Mouse (Mus musculus) adrenal gland, postnatal 25 days (tissue): ENCODE results near the gene Lrmda. TPM values are rescaled to one million over a fixed set of nuclear protein-coding genes. Genes with fewer than 3 reads are reported as not detected.
"Not testable (repeated sequence)": the region's sequence is repeated elsewhere in the genome, so short reads cannot be mapped to it uniquely, and the experiment has no call there.

ENCODE experiments used
- DNase-seq: peaks from one replicate; pipeline ENCODE4 v3.0.0; 2021; ENCODE audit warnings: mixed read lengths
- total RNA-seq: library from RNA; stranded (reverse); gene quantifications from 2 replicates; pipeline ENCODE4 v1.2.3, GENCODE M21; 2021

The Lrmda gene
- total RNA-seq, 1 experiment from 2014 or later, result 5.6 TPM

DNA sequence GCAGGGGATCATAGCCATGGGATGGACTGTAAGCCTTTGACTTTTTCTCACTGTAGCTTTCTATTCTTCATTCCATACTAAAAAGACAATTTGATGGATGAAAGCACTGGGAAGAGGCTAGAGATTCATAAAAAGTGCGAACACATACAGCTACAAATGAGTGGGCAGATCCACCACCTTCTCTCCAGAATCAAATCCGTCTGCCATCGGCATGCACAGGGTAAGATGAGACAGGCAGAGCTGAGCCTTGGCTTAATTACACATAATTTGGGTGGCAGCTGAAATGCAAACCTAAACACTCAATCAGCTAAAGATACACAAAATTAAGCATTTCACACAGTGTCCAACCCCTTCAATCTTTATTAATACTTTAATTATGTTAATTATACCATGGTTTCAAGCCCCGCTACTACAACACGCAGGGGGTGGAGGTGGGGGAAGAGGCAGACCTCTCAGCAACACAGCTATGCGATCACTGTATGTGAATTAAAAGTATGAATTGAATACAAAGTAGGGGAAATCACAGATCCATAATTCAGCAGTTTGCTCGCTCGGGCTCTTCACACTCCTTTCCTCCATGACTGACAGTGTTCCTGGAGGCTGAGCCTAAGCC, 709.2 kb downstream of the Lrmda start:
- no peak for DNase-seq

DNA sequence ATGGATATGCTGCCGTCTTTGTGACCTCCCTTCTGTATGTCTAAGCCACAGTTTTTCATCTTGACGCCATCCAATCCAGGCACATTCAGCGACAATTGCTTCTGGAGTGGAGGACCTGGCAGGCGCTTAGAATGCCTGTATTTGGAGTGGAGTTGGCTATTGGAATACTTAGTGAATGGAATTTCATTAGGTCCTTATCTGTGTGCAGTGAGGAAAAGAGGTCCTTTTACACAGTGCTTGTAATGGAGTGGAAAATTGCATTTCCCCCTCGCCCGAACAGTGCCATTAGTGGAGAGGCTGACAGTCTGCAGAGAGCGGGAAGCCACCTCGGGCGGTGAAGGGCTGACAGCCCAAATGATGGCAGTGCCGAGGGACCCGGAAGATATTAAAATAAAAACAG, 719.1 kb downstream of the Lrmda start:
- DNase-seq, result no peak

DNA sequence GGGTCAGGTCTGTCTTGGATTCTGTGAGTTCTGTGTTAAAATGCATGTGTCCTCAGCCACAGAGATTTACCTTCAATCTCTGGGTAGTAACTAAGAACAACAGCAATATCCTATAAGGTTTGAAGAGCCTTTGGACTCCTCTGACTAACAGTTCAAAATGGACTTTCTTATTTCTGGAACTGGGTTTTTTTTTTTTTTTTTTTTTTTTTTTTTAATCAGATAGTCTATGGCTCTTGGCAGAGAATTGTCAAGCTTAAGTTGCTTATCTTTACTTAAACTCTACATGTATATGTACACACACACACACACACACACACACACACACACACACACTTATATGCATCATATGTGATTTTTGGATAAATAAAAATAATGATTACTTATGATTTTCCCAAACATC, 723.0 kb downstream of the Lrmda start:
- no peak for DNase-seq

DNA sequence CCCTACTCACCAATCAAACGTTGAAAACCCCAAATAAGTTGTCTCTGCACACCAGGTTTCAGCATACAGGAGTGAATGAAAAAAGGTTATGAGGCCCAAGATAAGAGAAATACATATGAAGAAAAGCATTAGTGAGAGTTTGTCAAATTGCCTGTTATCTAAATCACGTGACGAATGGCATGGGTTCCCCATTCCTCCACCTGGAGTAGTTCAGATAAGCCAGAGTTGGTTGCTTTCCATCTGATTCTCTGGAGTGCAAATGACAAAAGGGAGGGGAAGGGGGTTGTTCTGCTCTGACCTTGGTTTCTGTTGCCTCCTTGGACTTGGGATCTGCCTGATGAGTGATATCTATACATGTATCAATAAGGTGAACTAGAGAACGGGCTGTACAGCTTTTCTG, 723.8 kb downstream of the Lrmda start:
- DNase-seq, result no peak

- no peak for DNase-seq
These were observed 725.2 kb downstream of the Lrmda start for GRCm38 (mm10) chr14:22744701-22745100.

GRCm38 (mm10) chr14:22745263-22745881, 725.9 kb downstream of the Lrmda start:
- DNase-seq, result no peak

DNA sequence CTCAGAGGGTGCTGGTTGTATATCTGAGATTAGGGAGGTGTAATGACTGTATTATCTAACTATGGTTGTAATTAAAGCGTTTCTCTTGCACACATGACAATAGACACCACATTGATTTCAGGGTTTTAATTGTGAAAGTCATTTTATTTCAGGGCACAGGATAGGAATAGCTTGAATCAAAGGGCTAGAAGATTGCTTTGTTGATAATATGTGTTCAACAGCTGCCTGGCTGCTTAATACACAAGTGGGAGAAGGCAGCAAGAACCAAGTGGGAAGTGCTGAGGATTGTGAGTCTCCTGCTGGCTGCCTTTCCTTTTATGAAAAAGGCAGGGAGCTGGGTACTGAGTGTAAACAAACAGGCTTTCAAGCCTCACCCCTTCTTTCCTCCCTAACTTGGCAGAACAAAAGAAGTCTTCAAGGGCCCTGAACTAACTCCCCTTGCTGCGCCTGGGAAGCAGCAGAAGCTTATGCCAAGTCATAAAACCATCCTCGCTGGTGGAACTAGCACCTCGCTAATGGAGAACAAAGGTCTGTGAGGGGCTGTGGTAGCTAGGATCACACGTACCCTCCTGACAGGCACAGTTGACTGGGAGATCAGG, 726.5 kb downstream of the Lrmda start:
- no peak for DNase-seq

DNA sequence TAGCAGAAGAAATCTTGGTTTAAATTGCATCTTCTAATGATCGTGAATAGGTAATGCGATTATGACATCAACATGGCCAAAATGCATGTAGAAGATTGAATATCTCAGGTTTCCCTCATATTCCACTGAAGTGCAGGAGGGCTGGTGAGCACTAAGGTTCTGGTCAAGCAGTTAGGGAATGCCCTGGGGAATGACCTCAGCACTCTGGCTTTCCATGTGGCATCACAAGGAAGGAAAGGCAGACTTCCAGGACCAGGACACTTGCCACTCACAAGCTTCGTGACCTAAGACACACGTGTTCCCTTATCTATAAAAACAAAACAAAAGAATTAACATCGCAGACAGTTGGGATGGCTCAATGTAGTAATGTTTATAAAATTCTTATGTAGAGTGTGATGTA, 728.3 kb downstream of the Lrmda start:
- no peak for DNase-seq

- DNase-seq, result peak; percentile 16
These were observed 730.9 kb downstream of the Lrmda start for GRCm38 (mm10) chr14:22750409-22750808.

- DNase-seq, result no peak
These were observed 731.8 kb downstream of the Lrmda start for GRCm38 (mm10) chr14:22751290-22751689.

DNA sequence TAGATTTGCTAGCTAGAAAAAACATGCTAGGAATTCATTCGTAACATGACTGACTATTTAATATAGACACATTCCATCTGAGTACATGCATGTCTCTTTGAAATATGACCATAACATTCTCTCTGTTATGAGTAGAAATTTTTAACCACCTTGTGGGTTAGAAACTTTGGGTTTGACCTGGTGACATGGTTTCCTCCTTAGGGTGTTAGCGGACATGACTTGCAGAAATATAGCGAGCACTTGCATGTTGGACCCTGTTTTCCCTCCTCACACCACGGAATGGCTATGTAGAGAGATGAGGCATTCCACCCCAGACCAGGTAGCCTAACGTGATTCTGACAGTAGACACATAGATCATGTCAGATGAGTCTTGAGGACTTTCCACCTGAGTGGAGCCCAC, 735.1 kb downstream of the Lrmda start:
- no peak for DNase-seq

- DNase-seq, result no peak
These were observed 738.0 kb downstream of the Lrmda start for GRCm38 (mm10) chr14:22757493-22757892.

DNA sequence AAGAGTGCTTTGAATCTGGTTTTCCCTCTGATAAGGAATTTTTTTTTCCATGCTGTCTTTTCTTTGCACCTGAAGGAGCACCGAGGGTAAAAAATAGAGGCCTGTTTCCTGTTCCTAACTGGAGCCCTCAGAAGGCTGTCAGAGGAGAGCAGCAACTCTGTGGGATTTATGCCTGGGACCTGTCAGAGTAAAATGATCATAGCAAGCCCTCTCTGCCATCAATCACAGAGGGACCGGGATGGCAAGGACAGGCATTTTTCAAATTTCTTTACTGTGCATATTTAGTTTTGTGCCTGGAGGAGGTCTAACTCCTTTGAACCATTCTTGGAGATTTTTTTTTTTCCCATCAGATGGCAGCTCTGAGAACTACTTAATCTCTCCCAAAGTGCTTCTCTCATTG, 739.7 kb downstream of the Lrmda start:
- no peak for DNase-seq

- DNase-seq, result no peak
These were observed 740.2 kb downstream of the Lrmda start for GRCm38 (mm10) chr14:22759673-22760072.

DNA sequence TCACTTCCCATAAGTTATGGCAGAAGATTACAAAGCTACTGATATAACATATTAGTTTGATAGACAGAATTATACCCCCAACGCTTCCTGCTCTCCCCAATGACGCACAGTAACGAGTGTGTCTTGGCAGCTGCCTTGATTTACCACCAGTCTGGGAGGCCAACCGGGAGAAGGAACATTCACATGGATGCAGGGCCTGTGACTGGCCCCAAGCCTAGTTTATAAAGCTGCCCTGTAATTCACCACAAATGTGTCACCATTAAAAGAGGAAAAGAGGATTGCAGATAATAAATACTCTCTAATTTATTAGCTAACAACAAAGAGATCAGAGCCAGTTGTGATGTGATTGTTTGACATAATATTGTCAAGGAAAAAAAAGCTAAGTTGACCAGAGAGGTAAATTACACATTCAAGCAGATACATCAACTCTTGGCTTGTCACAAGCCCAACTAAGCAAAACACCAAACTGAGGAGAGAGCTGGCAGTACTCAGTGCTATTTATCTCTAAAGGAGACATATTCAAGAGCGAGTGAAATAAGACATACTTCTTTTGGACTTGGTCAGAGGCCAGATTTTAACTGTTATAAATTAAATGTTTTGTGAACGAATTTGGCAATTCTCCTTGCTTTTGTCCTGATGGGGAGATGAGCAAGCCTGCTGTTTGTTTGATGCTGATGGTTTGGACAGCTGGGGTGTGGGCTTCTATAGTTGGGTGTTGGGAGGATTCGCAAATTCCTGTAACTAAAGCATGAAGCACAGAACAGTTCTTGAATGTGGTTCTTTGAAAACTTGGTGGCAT, 740.9 kb downstream of the Lrmda start:
- no peak for DNase-seq

DNA sequence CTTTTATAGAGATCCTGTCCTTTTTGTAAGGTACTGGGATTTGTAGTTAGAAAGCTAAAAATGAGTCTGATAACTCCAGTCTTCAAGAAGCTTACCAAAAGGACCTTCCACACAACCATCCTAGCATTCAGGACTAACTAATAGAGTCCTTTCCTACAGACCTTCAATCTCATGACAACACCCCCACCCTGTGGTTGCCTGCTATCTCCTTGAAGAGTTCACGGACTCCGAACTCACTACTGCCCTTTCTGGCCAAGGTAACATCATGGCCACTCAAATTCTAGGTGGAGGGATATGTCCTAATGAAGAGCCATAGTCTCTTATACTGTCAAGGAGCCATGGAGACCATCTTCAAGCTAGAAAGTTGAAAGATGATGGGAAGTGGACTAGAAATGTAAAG, 762.2 kb downstream of the Lrmda start:
- DNase-seq, result no peak

GRCm38 (mm10) chr14:22782365-22782764, 762.9 kb downstream of the Lrmda start:
- no peak for DNase-seq

DNA sequence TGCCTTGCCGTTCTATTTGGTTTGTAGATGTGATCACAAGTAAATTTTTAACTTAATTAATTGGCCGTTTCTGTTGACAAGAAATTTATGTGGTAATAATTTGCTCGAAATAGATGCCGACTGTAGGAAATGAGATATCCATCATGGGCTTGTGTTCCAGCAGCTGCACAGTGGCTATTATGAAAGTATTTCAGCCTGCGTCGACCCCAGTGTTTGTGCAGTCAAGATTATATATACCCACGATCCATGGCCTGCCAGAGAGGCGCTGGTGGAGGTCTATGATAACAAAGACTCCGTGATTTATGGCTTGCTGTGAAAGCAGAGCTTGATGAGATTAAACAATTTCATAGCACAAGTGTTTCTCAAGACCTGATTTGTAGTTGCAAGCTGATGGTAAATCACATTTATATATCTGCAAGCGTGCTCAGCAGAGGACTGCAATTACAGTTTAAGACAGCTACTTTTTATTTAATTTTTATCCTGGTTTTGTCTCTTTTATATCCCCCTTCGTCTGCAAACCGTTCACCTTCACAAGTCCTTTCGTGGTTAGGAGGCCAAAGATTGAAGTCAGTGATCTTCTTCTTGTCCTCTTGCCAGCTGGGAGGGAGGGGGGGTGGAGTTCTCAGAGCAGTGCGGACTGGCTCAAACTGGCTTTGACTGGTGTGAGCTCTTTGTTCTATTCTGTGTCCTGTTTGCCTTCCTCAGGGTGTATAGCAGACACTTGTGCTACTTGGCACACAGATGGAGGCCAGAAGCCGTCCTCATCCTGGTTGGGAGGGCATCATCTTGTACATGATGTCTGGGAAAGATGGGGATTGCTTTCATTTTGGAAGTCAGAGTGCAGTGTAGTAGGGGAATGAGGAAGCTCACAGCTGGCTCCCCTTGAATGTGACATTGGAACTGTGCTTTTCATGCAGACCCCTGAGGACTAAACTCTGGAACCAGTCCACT, 764.0 kb downstream of the Lrmda start:
- DNase-seq, result no peak

DNA sequence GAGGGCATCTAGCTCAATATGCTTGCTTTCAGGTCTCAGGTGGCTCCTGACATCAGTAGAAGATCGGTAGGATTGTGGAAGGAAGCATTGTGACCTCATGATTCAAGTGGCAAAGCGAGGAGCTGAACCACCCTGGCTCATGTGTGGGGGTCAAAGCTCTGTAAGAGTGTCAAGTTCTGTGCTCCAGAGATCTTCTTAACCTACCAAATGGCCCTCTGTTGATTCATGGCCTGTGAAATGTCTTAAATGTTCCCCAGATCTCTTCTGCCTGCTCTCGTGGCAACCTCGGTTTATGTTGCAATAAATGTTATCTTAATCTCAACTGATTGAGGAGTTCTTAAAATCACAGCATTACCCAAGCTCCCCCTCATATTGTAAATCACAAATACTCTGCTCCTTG, 780.5 kb downstream of the Lrmda start:
- no peak for DNase-seq

DNA sequence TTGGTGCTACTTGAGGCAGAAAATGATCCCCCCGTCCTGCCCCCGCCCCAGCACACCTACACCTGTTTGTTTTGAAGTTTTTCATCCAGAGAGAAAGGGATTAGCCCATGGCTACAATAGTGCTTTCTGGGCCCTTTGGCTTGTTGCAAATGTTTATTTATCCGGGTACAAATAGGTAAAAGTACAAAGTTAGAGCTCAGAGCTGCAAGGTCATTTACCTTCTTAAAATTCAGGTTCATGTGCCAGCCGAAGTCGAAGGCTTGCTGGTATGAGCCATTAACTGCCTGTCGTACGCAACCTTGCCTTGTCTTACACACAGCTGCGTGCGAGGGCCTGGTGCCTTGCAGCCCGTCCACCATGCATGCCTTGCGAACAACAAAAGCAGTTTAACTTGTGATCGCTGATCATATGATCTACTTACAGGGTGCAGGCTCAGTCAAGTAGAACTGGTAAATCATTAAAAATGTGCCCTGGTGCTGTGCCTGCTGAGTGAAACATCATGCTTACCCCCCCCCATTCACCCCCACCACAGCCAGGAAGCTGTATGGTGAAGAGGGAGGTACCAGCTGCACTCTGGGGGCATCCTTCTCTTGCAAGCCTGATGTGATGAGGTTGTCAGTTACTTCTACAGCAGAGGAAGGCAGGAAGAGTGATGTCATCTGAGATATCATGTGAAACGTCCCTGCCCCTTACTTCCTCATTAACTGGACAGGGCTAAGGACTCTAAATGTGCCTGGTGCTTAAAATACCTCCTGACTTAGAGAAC, 781.5 kb downstream of the Lrmda start:
- DNase-seq, result no peak

GRCm38 (mm10) chr14:22801714-22802113, 782.2 kb downstream of the Lrmda start:
- DNase-seq, result not testable (repeated sequence)
